Mouse (Mus musculus) thymus, postnatal 0 days (tissue): ENCODE results near the gene Zfp106. TPM values are rescaled to one million over a fixed set of nuclear protein-coding genes. Genes with fewer than 3 reads are reported as not detected.
A peak's percentile ranks its signal among the peaks of the same experiment; 100 is the strongest.

Experiments used
- DNase-seq: peaks from one replicate; pipeline ENCODE4 v3.0.0-alpha.2; 2015; ENCODE audit warnings: low spot score
- polyA plus RNA-seq: library from polyadenylated mRNA; unstranded; fragments of >200 nt; fragmentation: Nextera tagmentation; extraction: Ambion mirVana; gene quantifications from 2 replicates; pipeline ENCODE4 v1.2.1, GENCODE M21; 2015

Zfp106 gene
- polyA plus RNA-seq, 1 experiment from 2014 or later = 59.5 TPM

DNA sequence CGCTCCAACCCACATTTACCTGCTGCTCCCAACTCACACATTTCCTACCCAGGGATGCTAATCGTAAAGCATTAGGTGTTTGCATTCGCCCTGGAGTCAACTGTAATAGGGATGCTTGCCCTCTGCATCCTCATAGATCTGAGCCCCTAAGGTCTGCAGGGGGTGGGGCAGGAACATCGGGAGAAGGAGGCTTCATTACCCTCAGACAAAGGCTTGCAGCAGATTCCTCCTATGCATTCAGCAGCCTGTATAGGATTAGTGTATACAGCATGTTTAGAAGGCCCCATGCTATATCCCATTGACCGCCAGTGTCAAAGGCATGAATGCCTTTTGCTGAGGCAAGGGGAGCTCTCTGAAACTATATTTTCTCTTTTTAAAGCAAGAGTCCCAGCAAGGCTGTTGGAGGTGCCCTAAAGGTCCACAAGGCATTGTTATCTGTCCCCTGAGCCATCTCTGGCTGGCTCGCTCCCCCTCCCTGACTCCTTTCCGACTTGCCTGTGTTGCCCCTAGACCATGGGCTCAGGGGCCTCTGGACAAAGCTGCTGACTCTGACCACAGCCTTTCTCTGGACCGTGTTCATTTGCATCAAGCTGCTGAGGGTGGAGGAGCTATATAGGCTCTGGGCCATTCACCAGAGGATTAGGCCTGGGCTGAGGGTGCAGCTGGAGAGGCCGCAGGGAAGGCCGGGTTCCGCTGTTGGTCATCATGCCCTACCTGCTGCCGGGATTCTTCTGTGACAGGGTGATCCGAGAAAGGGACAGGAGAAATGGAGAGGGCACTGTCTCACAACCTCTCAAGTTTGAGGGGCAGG is 87.2 kb downstream of the Zfp106 start:
- no peak for DNase-seq

DNA sequence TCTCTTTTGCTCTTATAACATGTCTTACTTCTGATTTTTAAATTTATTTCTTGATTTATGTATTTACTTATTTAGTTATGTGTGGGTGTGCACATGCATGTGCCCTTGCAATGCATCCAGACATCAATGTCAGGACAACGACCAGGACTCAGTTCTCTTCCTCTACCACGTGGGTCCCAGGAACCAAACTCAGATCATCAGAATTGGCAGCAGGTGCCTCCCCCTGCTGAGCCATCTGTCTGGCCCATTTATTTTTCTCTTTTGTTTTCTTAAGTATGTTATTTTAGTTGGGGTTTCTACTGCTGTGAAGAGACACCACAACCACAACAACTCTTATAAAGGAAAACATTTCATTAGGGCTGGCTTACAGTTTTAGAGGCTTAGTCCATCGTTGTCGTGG is 92.8 kb downstream of the Zfp106 start:
- DNase-seq = no peak

DNA sequence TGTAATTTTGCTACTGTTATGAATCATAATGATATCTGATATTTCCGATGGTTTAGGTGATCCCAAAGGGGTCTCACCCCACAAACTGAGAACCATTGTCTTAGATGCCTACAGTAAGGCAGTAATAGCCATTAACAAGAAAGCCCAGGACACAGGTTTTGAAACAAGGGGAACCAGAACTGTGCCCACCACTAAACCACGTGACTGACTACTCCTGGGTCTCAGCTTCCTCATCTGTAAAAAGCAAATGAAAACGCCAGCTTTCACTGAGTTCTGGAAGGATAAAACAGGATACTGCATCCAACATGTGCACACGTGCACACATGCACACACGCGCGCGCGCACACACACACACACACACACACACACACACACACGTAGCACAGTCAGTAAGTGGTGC is 93.9 kb downstream of the Zfp106 start:
- DNase-seq = no peak

DNA sequence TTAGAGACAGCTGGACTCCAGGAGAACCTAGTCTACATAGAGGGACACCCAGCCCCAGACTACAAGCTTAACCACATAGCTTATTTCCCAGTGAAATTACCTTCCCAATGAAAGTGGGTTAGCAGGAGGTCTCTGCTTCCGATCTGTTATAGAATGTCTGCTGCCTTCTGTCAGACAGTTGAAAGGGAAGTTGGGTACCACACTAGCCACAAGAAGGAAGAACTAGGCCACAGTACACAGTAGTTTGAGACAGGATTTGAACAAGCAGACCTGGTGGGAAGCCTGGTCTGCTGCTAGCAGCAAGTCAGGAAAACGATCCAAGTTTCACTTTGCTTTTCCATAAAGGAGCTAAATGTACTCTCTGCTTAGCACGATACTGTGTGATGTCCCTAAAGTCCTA is 94.4 kb downstream of the Zfp106 start:
- peak; percentile 75 for DNase-seq

DNA sequence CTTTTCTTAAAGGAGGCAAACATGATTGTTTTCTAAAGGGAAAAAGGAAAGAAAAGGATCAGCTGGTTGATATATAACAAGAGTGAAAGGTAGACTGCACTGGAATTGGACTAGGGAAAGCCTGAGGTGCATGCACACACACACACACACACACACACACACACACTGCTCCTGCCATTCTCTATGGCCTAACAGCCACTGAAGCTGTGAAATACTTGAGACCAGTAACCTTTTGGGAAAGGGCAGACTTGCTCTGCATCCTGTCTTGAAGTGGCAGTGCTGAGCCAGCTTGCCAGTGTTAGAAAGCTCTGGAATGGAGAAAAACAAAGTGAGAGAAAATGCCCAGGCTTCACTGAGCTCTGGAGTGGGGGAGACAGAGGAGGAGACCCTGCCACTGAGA is 95.6 kb downstream of the Zfp106 start:
- DNase-seq = no peak

DNA sequence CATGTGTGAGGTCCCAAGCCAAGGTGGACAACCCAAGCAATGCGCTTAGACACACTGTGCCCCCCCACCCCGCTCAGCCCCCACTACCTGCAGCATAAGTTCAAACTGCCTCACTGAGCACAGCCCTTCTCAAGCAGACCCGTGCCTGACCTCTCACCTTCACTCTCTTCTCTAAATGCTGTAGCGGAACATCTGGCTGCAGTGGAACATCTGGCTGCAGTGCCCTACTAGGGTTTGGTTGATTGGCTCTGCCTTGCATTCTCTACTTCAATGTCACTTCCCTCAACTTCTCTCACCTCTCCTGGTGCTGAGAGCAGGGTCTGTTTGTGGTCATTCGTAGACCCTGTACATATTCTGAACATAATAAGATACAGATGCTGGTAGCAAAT is 98.3 kb downstream of the Zfp106 start:
- no peak for DNase-seq

DNA sequence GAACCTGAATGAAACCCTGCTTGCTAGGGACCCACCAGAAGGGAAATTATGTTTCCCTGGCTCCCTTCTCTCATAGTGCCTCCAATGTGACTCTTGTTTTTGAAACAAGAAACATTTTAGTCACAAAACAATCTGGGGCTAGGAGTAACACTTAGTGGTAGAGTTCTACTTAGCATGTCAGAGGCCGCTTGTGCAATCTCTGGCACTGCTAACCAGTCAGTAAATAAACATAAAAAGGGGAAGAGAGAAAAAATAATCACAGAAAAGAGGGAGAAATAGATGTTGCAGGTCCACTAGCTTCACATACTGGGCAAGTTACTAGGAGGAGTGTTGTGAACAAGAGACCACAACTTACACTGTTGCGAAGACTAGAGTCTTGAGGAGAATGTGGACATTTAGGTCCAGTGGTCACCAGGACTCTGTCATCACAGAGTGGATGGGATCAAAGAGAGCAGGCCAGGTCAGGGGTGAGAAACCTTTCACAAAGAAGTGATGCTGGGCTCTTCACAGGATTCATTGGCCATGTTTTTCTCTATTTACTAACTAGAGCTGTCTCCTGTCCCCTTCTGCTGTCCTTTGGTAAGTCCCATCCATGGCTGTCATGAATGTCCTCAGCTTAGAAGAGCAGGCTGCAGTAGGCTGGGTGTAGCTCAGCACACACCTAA is 98.8 kb downstream of the Zfp106 start:
- no peak for DNase-seq

DNA sequence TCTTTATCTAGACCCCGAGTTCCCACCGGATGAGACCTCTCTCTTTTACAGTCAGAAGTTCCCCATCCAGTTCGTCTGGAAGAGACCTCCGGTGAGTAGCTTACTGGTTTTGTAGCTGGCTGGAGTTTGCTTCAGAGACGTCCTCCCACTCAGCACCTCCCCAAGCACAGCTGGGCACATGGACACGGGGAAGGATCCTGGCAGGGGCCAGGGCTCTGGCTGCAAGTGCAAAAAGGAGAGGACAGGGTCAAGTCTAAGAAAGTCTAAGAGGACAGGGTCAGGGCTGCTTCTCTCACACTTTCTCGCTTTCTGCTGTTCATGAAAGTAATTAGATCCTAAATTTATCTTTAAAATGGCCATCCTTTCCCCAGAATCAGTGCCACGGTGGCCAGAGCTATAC is 99.6 kb downstream of the Zfp106 start:
- DNase-seq = no peak

DNA sequence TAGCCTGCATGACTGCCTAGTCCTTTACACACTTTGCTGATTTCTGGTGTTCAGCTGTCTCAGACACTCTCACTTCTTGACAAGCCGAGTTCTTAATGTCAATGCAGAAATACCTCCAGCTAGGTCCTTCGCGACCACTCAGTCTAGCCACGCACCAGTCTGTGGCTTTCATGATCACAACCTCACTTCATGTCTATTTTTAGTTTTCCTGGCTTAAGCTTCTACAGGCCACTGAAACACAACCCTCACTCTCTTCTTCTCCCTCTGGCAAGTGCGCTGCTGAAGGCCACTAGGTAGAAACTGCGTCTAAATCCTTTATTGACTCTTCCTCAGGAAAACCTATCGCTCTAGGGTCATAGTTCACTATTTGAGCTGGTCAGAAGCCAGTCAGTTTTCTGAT is 100.3 kb downstream of the Zfp106 start:
- no peak for DNase-seq

DNA sequence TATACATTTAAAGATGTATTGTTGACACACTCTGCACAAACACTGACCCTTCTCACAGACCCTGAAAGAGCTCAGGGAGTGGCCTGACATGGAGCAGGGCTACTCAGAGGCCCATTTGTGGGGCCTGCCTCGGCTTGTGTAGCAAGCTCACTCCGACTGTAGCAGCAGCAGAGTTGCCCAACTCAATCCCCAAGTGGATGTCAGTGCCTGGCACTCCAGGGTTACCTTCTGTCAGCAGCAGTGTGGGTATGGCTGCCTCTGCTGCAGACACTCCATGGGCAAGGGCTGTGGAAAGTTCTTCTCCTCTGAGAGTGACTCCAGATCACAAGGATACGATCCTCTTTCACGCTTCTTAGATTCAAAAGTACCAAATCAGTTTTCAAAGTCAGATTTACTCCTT is 103.4 kb downstream of the Zfp106 start:
- DNase-seq = no peak

Other genes with a start within 250 kb of the Zfp106 start
- gene Pla2g4f, start 249.7 kb downstream of the Zfp106 start, polyA plus RNA-seq = 0.30 and 0.32 TPM in 2 replicates
- gene Vps39, start 210.7 kb downstream of the Zfp106 start, polyA plus RNA-seq = 25.4 and 25.7 TPM in 2 replicates
- gene Ganc, start 159.9 kb downstream of the Zfp106 start, polyA plus RNA-seq = 24.1 and 31.9 TPM in 2 replicates
- gene Tmem87a, start 159.7 kb downstream of the Zfp106 start, polyA plus RNA-seq = 21.7 and 26.1 TPM in 2 replicates
- gene Capn3, start 107.8 kb downstream of the Zfp106 start, polyA plus RNA-seq = 90.9 and 99.1 TPM in 2 replicates
- gene Snap23, start 3.8 kb upstream of the Zfp106 start, polyA plus RNA-seq = 33.9 and 40.6 TPM in 2 replicates
- 20.5 and 25.8 TPM in 2 replicates for gene Haus2, start 45.5 kb upstream of the Zfp106 start, polyA plus RNA-seq
- 22.0 and 25.2 TPM in 2 replicates for gene Lrrc57, start 45.7 kb upstream of the Zfp106 start, polyA plus RNA-seq
- gene Stard9, start 65.3 kb upstream of the Zfp106 start, polyA plus RNA-seq = 1.5 and 2.3 TPM in 2 replicates